In genomic region chr11:69552622-69553340, GRCm38 (mm10) we compare ENCODE assay signal across 12 mouse cellular contexts. TPM values are rescaled to one million over a fixed set of nuclear protein-coding genes. Genes with fewer than 3 reads are reported as not detected.
A peak's percentile ranks its signal among the peaks of the same experiment; 100 is the strongest.
DNase-seq lines count a peak whose midpoint lies in the region; ATAC-seq and TF ChIP-seq lines count a peak whose summit lies in the region.
"Had no signal": no experiment of that assay in that cellular context is flagged by ENCODE, and none has a peak within 500 bp of the region (broad histone marks: within the 10 kb centered on the region; RNA-seq: fewer than 3 reads in every experiment).

No protein-coding gene starts in this region.

- 0 out of 2 replicates have a peak, but pooled peaks cover 4% of the 10 kb centered on the region for H3K27me3 ChIP-seq in lung, embryonic 14.5 days (ENCODE audit: insufficient read depth, low read length)
- H3K27me3 ChIP-seq in hindbrain, embryonic 11.5 days (ENCODE audit: control insufficient read depth, insufficient read depth, low read length): no peaks in the 10 kb centered on the region
- H3K27me3 ChIP-seq in midbrain, embryonic 11.5 days (ENCODE audit: control insufficient read depth, insufficient read depth, low read length): no peaks in the 10 kb centered on the region

- no peak for ATAC-seq in lung, embryonic 14.5 days (ENCODE audit: insufficient read depth)
- peak; percentile 87 for ATAC-seq in hindbrain, embryonic 11.5 days (ENCODE audit: low FRiP score)
- peak; percentile 90 for ATAC-seq in midbrain, embryonic 11.5 days (ENCODE audit: low FRiP score)

- DNase-seq in lung, embryonic 14.5 days: peak; percentile 34
- DNase-seq in lung, adult 2 months: no peak
- peak; percentile 90 for DNase-seq in hindbrain, embryonic 11.5 days (ENCODE audit: low spot score)
- DNase-seq in midbrain, embryonic 11.5 days (ENCODE audit: low spot score, missing footprints): peak; percentile 99
- peak; percentile 37 to 63 for DNase-seq in thymus, postnatal 36 days
- no peak for DNase-seq in adrenal gland, postnatal 10 days
- DNase-seq in kidney, postnatal 25 days: no peak
- no peak for DNase-seq in ovary, postnatal 14 days (ENCODE audit: low spot score)
- DNase-seq: liver, embryonic 13.5 days had no signal

- no peak for TF ChIP-seq POLR2A in lung, adult 2 months (IDR thresholded peaks at IDR 0.05; ENCODE audit: borderline replicate concordance, extremely low read depth, low read depth, low read length)

- no peaks in the 10 kb centered on the region for H3K9me3 ChIP-seq in lung, embryonic 14.5 days (ENCODE audit: low read depth, low read length)
- H3K9me3 ChIP-seq in hindbrain, embryonic 11.5 days (ENCODE audit: control insufficient read depth, low read length): no peaks in the 10 kb centered on the region
- no peaks in the 10 kb centered on the region for H3K9me3 ChIP-seq in midbrain, embryonic 11.5 days (ENCODE audit: control insufficient read depth, low read length)
- H3K9me3 ChIP-seq: G1E; liver, embryonic 13.5 days; stomach, embryonic 15.5 days had no signal

- H3K9ac ChIP-seq in lung, embryonic 14.5 days: no peak overlapping the region
- H3K9ac ChIP-seq in hindbrain, embryonic 11.5 days (ENCODE audit: low read depth, low read length): peak overlapping the region; percentile 38; the same call in 1 of the 2 replicates
- H3K9ac ChIP-seq in midbrain, embryonic 11.5 days (ENCODE audit: low read length): peak overlapping the region; percentile 58
- H3K9ac ChIP-seq: liver, embryonic 13.5 days; stomach, embryonic 15.5 days had no signal

- no peak for TF ChIP-seq CTCF in lung, embryonic 14.5 days (IDR thresholded peaks at IDR 0.05; ENCODE audit: low read depth)
- TF ChIP-seq CTCF in lung, adult 2 months (IDR thresholded peaks at IDR 0.05; ENCODE audit: insufficient read depth, low read length): no peak

- H3K27ac ChIP-seq in lung, embryonic 14.5 days (ENCODE audit: low read depth): no peak overlapping the region
- peak overlapping the region; percentile 89 for H3K27ac ChIP-seq in hindbrain, embryonic 11.5 days (ENCODE audit: low read depth, low read length)
- H3K27ac ChIP-seq in midbrain, embryonic 11.5 days (ENCODE audit: low read depth, low read length): peak overlapping the region; percentile 90
- H3K27ac ChIP-seq: liver, embryonic 13.5 days; stomach, embryonic 15.5 days had no signal

- H3K4me3 ChIP-seq in lung, embryonic 14.5 days (ENCODE audit: low read depth, low read length): no peak overlapping the region
- no peak overlapping the region for H3K4me3 ChIP-seq in lung, adult 2 months (replicated peaks; ENCODE audit: extremely low read depth, low read depth, low read length)
- no peak overlapping the region for H3K4me3 ChIP-seq in hindbrain, embryonic 11.5 days (ENCODE audit: low read depth, low read length)
- H3K4me3 ChIP-seq in midbrain, embryonic 11.5 days (ENCODE audit: low read depth, low read length): no peak overlapping the region
- H3K4me3 ChIP-seq: erythroblast, embryonic 14.5 days; liver, embryonic 13.5 days; stomach, embryonic 15.5 days had no signal

- no peaks in the 10 kb centered on the region for H3K36me3 ChIP-seq in lung, embryonic 14.5 days (ENCODE audit: insufficient read depth)
- H3K36me3 ChIP-seq in hindbrain, embryonic 11.5 days (ENCODE audit: control insufficient read depth, insufficient read depth, low read length): 0 out of 2 replicates have a peak, but pooled peaks cover 4% of the 10 kb centered on the region
- no peaks in the 10 kb centered on the region for H3K36me3 ChIP-seq in midbrain, embryonic 11.5 days (ENCODE audit: control insufficient read depth, insufficient read depth, low read length)
- H3K36me3 ChIP-seq: G1E; liver, embryonic 13.5 days; stomach, embryonic 15.5 days had no signal

- H3K4me2 ChIP-seq in lung, embryonic 14.5 days: no peak overlapping the region
- peak overlapping the region; percentile 37 for H3K4me2 ChIP-seq in hindbrain, embryonic 11.5 days (replicated peaks; ENCODE audit: low read depth, low read length)
- peak overlapping the region; percentile 38 for H3K4me2 ChIP-seq in midbrain, embryonic 11.5 days
- H3K4me2 ChIP-seq: liver, embryonic 13.5 days; stomach, embryonic 15.5 days had no signal

- 21% methylated on average over 14 of the region's 14 CpGs for WGBS in lung, embryonic 14.5 days
- 29% methylated on average over 14 of the region's 14 CpGs for WGBS in lung, adult 2 months
- 9% methylated on average over 14 of the region's 14 CpGs for WGBS in hindbrain, embryonic 11.5 days
- 13% methylated on average over 14 of the region's 14 CpGs for WGBS in midbrain, embryonic 11.5 days

- H3K4me1 ChIP-seq in lung, embryonic 14.5 days (ENCODE audit: insufficient read depth): no peaks in the 10 kb centered on the region
- no peaks in the 10 kb centered on the region for H3K4me1 ChIP-seq in lung, adult 2 months (ENCODE audit: control insufficient read depth, insufficient read depth, low read length)
- peaks cover 30% of the 10 kb centered on the region for H3K4me1 ChIP-seq in hindbrain, embryonic 11.5 days (replicated peaks; ENCODE audit: control insufficient read depth, insufficient read depth, low read length)
- peaks cover 62% of the 10 kb centered on the region for H3K4me1 ChIP-seq in midbrain, embryonic 11.5 days (ENCODE audit: control insufficient read depth, insufficient read depth, low read length)
- H3K4me1 ChIP-seq: liver, embryonic 13.5 days had no signal

RNA-seq across cellular contexts. Expression of gene Dnah2, which starts 3.9 kb away (rescaled TPM):
- polyA plus RNA-seq in lung, embryonic 14.5 days (2014; fragmentation: Nextera tagmentation; extraction: Ambion mirVana): 0.58 and 1.9 TPM in 2 replicates
- polyA plus RNA-seq in lung, adult 2 months (2012; rRNA removed): 3.1 TPM in 2 replicates
- 0.68 and 1.6 TPM in 2 replicates for polyA plus RNA-seq in hindbrain, embryonic 11.5 days (2014; fragmentation: Nextera tagmentation; extraction: Ambion mirVana)
- 1.00 and 1.9 TPM in 2 replicates for polyA plus RNA-seq in midbrain, embryonic 11.5 days (2014; fragmentation: Nextera tagmentation; extraction: Ambion mirVana)
- under 1 TPM; 0.30 TPM for total RNA-seq in adrenal gland, postnatal 10 days (2021)
- polyA plus RNA-seq: erythroblast, embryonic 14.5 days had no signal

RNA-seq across cellular contexts. Expression of gene Efnb3, which starts 7.2 kb away (rescaled TPM):
- 2.8 and 3.3 TPM in 2 replicates for polyA plus RNA-seq in lung, embryonic 14.5 days (2014; fragmentation: Nextera tagmentation; extraction: Ambion mirVana)
- 0.88 and 1.0 TPM in 2 replicates for polyA plus RNA-seq in lung, adult 2 months (2012; rRNA removed)
- polyA plus RNA-seq in hindbrain, embryonic 11.5 days (2014; fragmentation: Nextera tagmentation; extraction: Ambion mirVana): 12.2 and 15.5 TPM in 2 replicates
- 11.0 and 12.3 TPM in 2 replicates for polyA plus RNA-seq in midbrain, embryonic 11.5 days (2014; fragmentation: Nextera tagmentation; extraction: Ambion mirVana)
- total RNA-seq in adrenal gland, postnatal 10 days (2021): 1 to 10 TPM; 2.2 to 3.8 TPM

RNA-seq across cellular contexts. Expression of gene Wrap53, which starts 27.3 kb away (rescaled TPM):
- polyA plus RNA-seq in lung, embryonic 14.5 days (2014; fragmentation: Nextera tagmentation; extraction: Ambion mirVana): 27.1 and 33.6 TPM in 2 replicates
- polyA plus RNA-seq in lung, adult 2 months (2012; rRNA removed): 11.9 and 15.0 TPM in 2 replicates
- 36.6 and 37.8 TPM in 2 replicates for polyA plus RNA-seq in hindbrain, embryonic 11.5 days (2014; fragmentation: Nextera tagmentation; extraction: Ambion mirVana)
- 35.1 and 36.4 TPM in 2 replicates for polyA plus RNA-seq in midbrain, embryonic 11.5 days (2014; fragmentation: Nextera tagmentation; extraction: Ambion mirVana)
- total RNA-seq in adrenal gland, postnatal 10 days (2021): 10 to 100 TPM in 1 of 2 experiments, 1 to 10 TPM in 1; 8.1 to 12.5 TPM

RNA-seq across cellular contexts. Expression of gene Trp53, which starts 27.4 kb away (rescaled TPM):
- 178 and 202 TPM in 2 replicates for polyA plus RNA-seq in lung, embryonic 14.5 days (2014; fragmentation: Nextera tagmentation; extraction: Ambion mirVana)
- 66.8 and 75.0 TPM in 2 replicates for polyA plus RNA-seq in lung, adult 2 months (2012; rRNA removed)
- 156 and 159 TPM in 2 replicates for polyA plus RNA-seq in hindbrain, embryonic 11.5 days (2014; fragmentation: Nextera tagmentation; extraction: Ambion mirVana)
- polyA plus RNA-seq in midbrain, embryonic 11.5 days (2014; fragmentation: Nextera tagmentation; extraction: Ambion mirVana): 144 and 147 TPM in 2 replicates
- 10 to 100 TPM; 59.9 to 75.9 TPM for total RNA-seq in adrenal gland, postnatal 10 days (2021)

RNA-seq across cellular contexts. Expression of gene Atp1b2, which starts 53.0 kb away (rescaled TPM):
- polyA plus RNA-seq in lung, embryonic 14.5 days (2014; fragmentation: Nextera tagmentation; extraction: Ambion mirVana): 6.9 and 9.8 TPM in 2 replicates
- polyA plus RNA-seq in lung, adult 2 months (2012; rRNA removed): 8.4 and 15.9 TPM in 2 replicates
- polyA plus RNA-seq in hindbrain, embryonic 11.5 days (2014; fragmentation: Nextera tagmentation; extraction: Ambion mirVana): 11.7 and 13.1 TPM in 2 replicates
- 10.4 and 12.2 TPM in 2 replicates for polyA plus RNA-seq in midbrain, embryonic 11.5 days (2014; fragmentation: Nextera tagmentation; extraction: Ambion mirVana)
- 10 to 100 TPM; 38.6 to 52.9 TPM for total RNA-seq in adrenal gland, postnatal 10 days (2021)

Comparison
In these comparisons a context has a peak if more than half of its experiments do, and no peak if none do; other contexts are left out.
1. DNase-seq: peak in lung, embryonic 14.5 days (single experiment), hindbrain, embryonic 11.5 days (single experiment), midbrain, embryonic 11.5 days (single experiment) and thymus, postnatal 36 days (2 of 2); none in lung, adult 2 months (single experiment), adrenal gland, postnatal 10 days (single experiment), kidney, postnatal 25 days (0 of 2) and ovary, postnatal 14 days (single experiment).